Mouse (Mus musculus) heart, postnatal 0 days (tissue): ENCODE results near the gene Pms1.

ENCODE experiments used
- CTCF ChIP-seq: IDR thresholded peaks from 2 replicates; pipeline ENCODE4 v1.5.1; 2016; ENCODE audit warnings: antibody characterized with exemption, control low read depth, low read depth
- EP300 ChIP-seq: IDR thresholded peaks from 2 replicates; pipeline ENCODE4 v1.6.1; 2016; ENCODE audit warnings: antibody characterized with exemption, low read depth

DNA sequence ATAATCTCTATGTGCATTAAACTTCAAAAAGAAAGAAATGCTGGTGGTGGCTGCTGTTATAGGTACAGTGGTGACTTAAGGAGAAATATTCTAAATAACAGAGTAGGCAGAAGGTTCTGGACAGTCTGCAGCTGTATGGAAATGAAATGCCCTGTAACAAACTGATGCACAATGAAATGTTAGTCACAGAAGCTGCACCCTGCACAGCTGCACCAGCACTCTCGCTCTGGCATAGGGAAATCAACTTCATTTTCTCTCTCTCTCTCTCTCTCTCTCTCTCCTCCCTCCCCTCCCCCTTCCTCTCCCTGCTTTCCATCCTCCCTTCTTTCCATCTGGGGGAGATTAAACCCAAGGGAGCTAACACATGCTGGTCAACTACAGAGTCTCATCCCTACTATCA lies 72.0 kb downstream of the Pms1 start:
- TF ChIP-seq CTCF, result no peak
- no peak for TF ChIP-seq EP300
